Mouse (Mus musculus) ovary, postnatal 36 days (tissue): Measurements from ENCODE around the gene Cdh13.
A peak's percentile ranks its signal among the peaks of the same experiment; 100 is the strongest.
"Not testable (repeated sequence)": the region's sequence is repeated elsewhere in the genome, so short reads cannot be mapped to it uniquely, and the experiment has no call there.

Experiments
- DNase-seq: peaks from one replicate; pipeline ENCODE4 v3.0.0; 2022; ENCODE audit warnings: low spot score, mixed read lengths

Gene Cdh13

GRCm38 (mm10) chr8:118685863-118686262 is 402.3 kb downstream of the Cdh13 start:
- DNase-seq = no peak

- DNase-seq = no peak
These were observed 406.3 kb downstream of the Cdh13 start for GRCm38 (mm10) chr8:118689849-118690248.

GRCm38 (mm10) chr8:118701312-118701880 is 417.9 kb downstream of the Cdh13 start:
- no peak for DNase-seq

- DNase-seq = no peak
These were observed 425.8 kb downstream of the Cdh13 start for GRCm38 (mm10) chr8:118709366-118709765.

- no peak for DNase-seq
These were observed 428.1 kb downstream of the Cdh13 start for GRCm38 (mm10) chr8:118711631-118712030.

GRCm38 (mm10) chr8:118713111-118713510 is 429.6 kb downstream of the Cdh13 start:
- peak; percentile 5 for DNase-seq

- DNase-seq = no peak
These were observed 430.1 kb downstream of the Cdh13 start for GRCm38 (mm10) chr8:118713596-118713995.

- no peak for DNase-seq
These were observed 439.4 kb downstream of the Cdh13 start for GRCm38 (mm10) chr8:118722896-118723295.

- no peak for DNase-seq
These were observed 442.1 kb downstream of the Cdh13 start for GRCm38 (mm10) chr8:118725651-118726050.

GRCm38 (mm10) chr8:118741781-118742180 is 458.2 kb downstream of the Cdh13 start:
- no peak for DNase-seq

GRCm38 (mm10) chr8:118744991-118745390 is 461.5 kb downstream of the Cdh13 start:
- no peak for DNase-seq

GRCm38 (mm10) chr8:118748041-118748604 is 464.6 kb downstream of the Cdh13 start:
- no peak for DNase-seq

- DNase-seq = no peak
These were observed 465.7 kb downstream of the Cdh13 start for GRCm38 (mm10) chr8:118749191-118749590.

- no peak for DNase-seq
These were observed 466.3 kb downstream of the Cdh13 start for GRCm38 (mm10) chr8:118749786-118750185.

GRCm38 (mm10) chr8:118753710-118754109 is 470.2 kb downstream of the Cdh13 start:
- no peak for DNase-seq

- no peak for DNase-seq
These were observed 470.6 kb downstream of the Cdh13 start for GRCm38 (mm10) chr8:118754119-118754518.

GRCm38 (mm10) chr8:118777507-118777906 is 494.0 kb downstream of the Cdh13 start:
- DNase-seq = not testable (repeated sequence)

- DNase-seq = no peak
These were observed 494.8 kb downstream of the Cdh13 start for GRCm38 (mm10) chr8:118778374-118778773.

- no peak for DNase-seq
These were observed 502.1 kb downstream of the Cdh13 start for GRCm38 (mm10) chr8:118785646-118786045.

GRCm38 (mm10) chr8:118789649-118790048 is 506.1 kb downstream of the Cdh13 start:
- DNase-seq = no peak

GRCm38 (mm10) chr8:118794886-118795285 is 511.4 kb downstream of the Cdh13 start:
- no peak for DNase-seq

GRCm38 (mm10) chr8:118796491-118796890 is 513.0 kb downstream of the Cdh13 start:
- no peak for DNase-seq

GRCm38 (mm10) chr8:118797127-118797526 is 513.6 kb downstream of the Cdh13 start:
- DNase-seq = no peak

- DNase-seq = no peak
These were observed 519.6 kb downstream of the Cdh13 start for GRCm38 (mm10) chr8:118803168-118803567.
